Mouse (Mus musculus): ENCODE measurements around the gene Camsap2.

DNA sequence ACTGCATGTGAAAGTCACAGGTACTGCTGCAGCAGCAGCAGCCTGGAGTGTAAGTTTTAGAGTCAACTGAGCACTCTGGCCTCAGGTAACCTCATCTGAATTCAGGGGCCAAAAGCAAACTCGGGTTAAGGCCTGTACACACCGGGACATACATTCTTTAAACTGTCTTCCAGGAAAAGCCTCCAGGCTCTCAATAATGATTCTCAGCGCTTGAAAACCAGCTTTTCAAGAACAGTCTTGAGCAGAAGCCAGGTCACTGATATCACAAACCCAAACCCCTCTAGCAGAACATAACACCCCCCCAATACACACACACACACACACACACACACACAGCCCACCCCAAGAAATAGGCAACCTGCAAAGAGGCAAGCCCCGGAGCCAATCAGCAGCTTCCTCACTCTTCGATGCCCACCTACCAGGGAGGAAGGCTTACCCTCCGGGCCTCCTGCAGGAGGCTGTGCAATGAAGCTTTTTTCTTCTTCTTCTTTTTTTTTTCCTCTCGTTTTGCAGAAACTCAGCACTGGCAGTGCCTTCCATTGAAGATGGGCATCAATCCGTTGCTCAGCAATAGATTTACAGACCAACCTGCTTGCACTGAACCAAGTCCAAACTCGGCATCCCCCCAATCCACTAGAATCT, 113.5 kb downstream of the Camsap2 start:
- TF ChIP-seq CTCF (IDR thresholded peaks at IDR 0.05) (no peak), EP300 (IDR thresholded peaks at IDR 0.05) (no peak)
